ENCODE assay signal across 9 mouse cellular contexts in genomic region chr14:27430280-27430679, GRCm38 (mm10). TPM values are rescaled to one million over a fixed set of nuclear protein-coding genes. Genes with fewer than 3 reads are reported as not detected.
DNase-seq lines count a peak whose midpoint lies in the region; ATAC-seq and TF ChIP-seq lines count a peak whose summit lies in the region.
"Had no signal": no experiment of that assay in that cellular context is flagged by ENCODE, and none has a peak within 500 bp of the region (broad histone marks: within the 10 kb centered on the region; RNA-seq: fewer than 3 reads in every experiment).

No protein-coding gene starts in this region.

- no peak for TF ChIP-seq POLR2A in lung, adult 2 months (IDR thresholded peaks at IDR 0.05; ENCODE audit: borderline replicate concordance, extremely low read depth, low read depth, low read length)

- H3K27ac ChIP-seq in forebrain, embryonic 10.5 days, result no peak overlapping the region
- H3K27ac ChIP-seq in forebrain, embryonic 11.5 days (ENCODE audit: low read depth, low read length), result no peak overlapping the region
- no peak overlapping the region for H3K27ac ChIP-seq in lung, postnatal 0 days (ENCODE audit: low read length)
- H3K27ac ChIP-seq in limb, embryonic 11.5 days (replicated peaks; ENCODE audit: low read depth, low read length), result no peak overlapping the region
- no peak overlapping the region for H3K27ac ChIP-seq in neural tube, embryonic 12.5 days

- no peak for TF ChIP-seq EP300 in lung, postnatal 0 days (IDR thresholded peaks at IDR 0.05)

- no peak overlapping the region for H3K4me2 ChIP-seq in forebrain, embryonic 11.5 days (ENCODE audit: low read depth, low read length, severe bottlenecking)
- H3K4me2 ChIP-seq in lung, postnatal 0 days (replicated peaks; ENCODE audit: low read depth, low read length), result peak overlapping the region; percentile 92; the same call in 1 of the 2 replicates
- peak overlapping the region; percentile 87; the same call in 1 of the 2 replicates for H3K4me2 ChIP-seq in limb, embryonic 11.5 days (ENCODE audit: low read depth, severe bottlenecking)
- H3K4me2 ChIP-seq in neural tube, embryonic 12.5 days (replicated peaks), result peak overlapping the region; percentile 73

- H3K36me3 ChIP-seq in forebrain, embryonic 10.5 days (replicated peaks), result peaks cover 51% of the 10 kb centered on the region
- H3K36me3 ChIP-seq in forebrain, embryonic 11.5 days (ENCODE audit: control insufficient read depth, insufficient read depth, low read length), result no peaks in the 10 kb centered on the region; the same call in 1 of the 2 replicates
- H3K36me3 ChIP-seq in lung, postnatal 0 days (ENCODE audit: insufficient read depth, low read length), result no peaks in the 10 kb centered on the region
- no peaks in the 10 kb centered on the region; the same call in 1 of the 2 replicates for H3K36me3 ChIP-seq in limb, embryonic 11.5 days (ENCODE audit: control insufficient read depth, insufficient read depth, low read length)
- H3K36me3 ChIP-seq in neural tube, embryonic 12.5 days, result peaks cover 17% of the 10 kb centered on the region

- TF ChIP-seq CTCF in lung, postnatal 0 days (IDR thresholded peaks at IDR 0.05), result no peak
- no peak for TF ChIP-seq CTCF in lung, adult 2 months (IDR thresholded peaks at IDR 0.05; ENCODE audit: insufficient read depth, low read length)

- peaks cover 28% of the 10 kb centered on the region for H3K9me3 ChIP-seq in forebrain, embryonic 10.5 days
- peaks cover 8% of the 10 kb centered on the region for H3K9me3 ChIP-seq in forebrain, embryonic 11.5 days (ENCODE audit: control insufficient read depth, low read length)
- no peaks in the 10 kb centered on the region for H3K9me3 ChIP-seq in lung, postnatal 0 days (ENCODE audit: low read length)
- H3K9me3 ChIP-seq in limb, embryonic 11.5 days (ENCODE audit: control insufficient read depth, low read length), result no peaks in the 10 kb centered on the region; the same call in 1 of the 2 replicates
- H3K9me3 ChIP-seq in neural tube, embryonic 12.5 days, result peaks cover 12% of the 10 kb centered on the region

- no peak for DNase-seq in forebrain, embryonic 10.5 days (ENCODE audit: extremely low spot score, low spot score)
- DNase-seq in forebrain, embryonic 11.5 days (ENCODE audit: low spot score), result no peak
- no peak for DNase-seq in lung, postnatal 0 days (ENCODE audit: low spot score)
- no peak for DNase-seq in lung, adult 2 months
- no peak for DNase-seq in limb, embryonic 11.5 days (ENCODE audit: low spot score)
- no peak for DNase-seq in ovary, adult 18-20 months (ENCODE audit: low spot score)
- DNase-seq in thymus, postnatal 36 days, result no peak
- DNase-seq: cerebellum, adult 9-11 months had no signal

- H3K4me1 ChIP-seq in forebrain, embryonic 10.5 days, result peaks cover 18% of the 10 kb centered on the region
- no peaks in the 10 kb centered on the region for H3K4me1 ChIP-seq in forebrain, embryonic 11.5 days (replicated peaks; ENCODE audit: control insufficient read depth, insufficient read depth, low read length)
- H3K4me1 ChIP-seq in lung, postnatal 0 days (ENCODE audit: insufficient read depth, low read depth, low read length), result no peaks in the 10 kb centered on the region
- peaks cover 2% of the 10 kb centered on the region for H3K4me1 ChIP-seq in lung, adult 2 months (ENCODE audit: control insufficient read depth, insufficient read depth, low read length)
- H3K4me1 ChIP-seq in limb, embryonic 11.5 days (ENCODE audit: control insufficient read depth, insufficient read depth, low read length), result no peaks in the 10 kb centered on the region
- H3K4me1 ChIP-seq in neural tube, embryonic 12.5 days, result 0 out of 2 replicates have a peak, but pooled peaks cover 3% of the 10 kb centered on the region

- H3K4me3 ChIP-seq in forebrain, embryonic 10.5 days, result peak overlapping the region; percentile 73; the same call in 1 of the 2 replicates
- H3K4me3 ChIP-seq in forebrain, embryonic 11.5 days (ENCODE audit: low read depth, low read length), result no peak overlapping the region
- no peak overlapping the region for H3K4me3 ChIP-seq in lung, postnatal 0 days (ENCODE audit: low read depth, low read length)
- no peak overlapping the region for H3K4me3 ChIP-seq in lung, adult 2 months (replicated peaks; ENCODE audit: extremely low read depth, low read depth, low read length)
- no peak overlapping the region for H3K4me3 ChIP-seq in limb, embryonic 11.5 days (ENCODE audit: low read depth, low read length)
- no peak overlapping the region for H3K4me3 ChIP-seq in neural tube, embryonic 12.5 days

- ATAC-seq in forebrain, embryonic 11.5 days (replicated peaks; ENCODE audit: low FRiP score), result no peak
- ATAC-seq in lung, postnatal 0 days, result no peak
- no peak for ATAC-seq in limb, embryonic 11.5 days (ENCODE audit: insufficient number of reproducible peaks, low FRiP score, low TSS enrichment, low read depth)
- ATAC-seq in neural tube, embryonic 12.5 days (ENCODE audit: low FRiP score, low read depth), result no peak

- H3K27me3 ChIP-seq in forebrain, embryonic 10.5 days (ENCODE audit: poor library complexity, severe bottlenecking), result peaks cover 15% of the 10 kb centered on the region
- H3K27me3 ChIP-seq in forebrain, embryonic 11.5 days (ENCODE audit: control insufficient read depth, insufficient read depth, low read length), result no peaks in the 10 kb centered on the region; the same call in 1 of the 2 replicates
- no peaks in the 10 kb centered on the region for H3K27me3 ChIP-seq in lung, postnatal 0 days (replicated peaks; ENCODE audit: insufficient read depth, low read length)
- no peaks in the 10 kb centered on the region for H3K27me3 ChIP-seq in limb, embryonic 11.5 days (ENCODE audit: control insufficient read depth, insufficient read depth, low read length)
- H3K27me3 ChIP-seq in neural tube, embryonic 12.5 days (replicated peaks), result no peaks in the 10 kb centered on the region

- H3K9ac ChIP-seq in forebrain, embryonic 11.5 days (ENCODE audit: low read length), result no peak overlapping the region
- H3K9ac ChIP-seq in lung, postnatal 0 days (replicated peaks; ENCODE audit: low read depth), result no peak overlapping the region
- H3K9ac ChIP-seq in limb, embryonic 11.5 days (ENCODE audit: low read length), result no peak overlapping the region
- H3K9ac ChIP-seq in neural tube, embryonic 12.5 days, result no peak overlapping the region

- WGBS in forebrain, embryonic 10.5 days, result 96% methylated on average over 4 of the region's 4 CpGs
- WGBS in forebrain, embryonic 11.5 days, result 93% methylated on average over 4 of the region's 4 CpGs
- whole genome bisulfite sequencing in lung, postnatal 0 days, result 81% methylated on average over 4 of the region's 4 CpGs
- WGBS in lung, adult 2 months, result 77% methylated on average over 4 of the region's 4 CpGs
- WGBS in limb, embryonic 11.5 days, result 95% methylated on average over 4 of the region's 4 CpGs
- WGBS in neural tube, embryonic 12.5 days, result 91% methylated on average over 4 of the region's 4 CpGs

RNA-seq across cellular contexts. Expression of gene Fam208a, which starts 1.6 kb away (rescaled TPM):
- polyA plus RNA-seq in forebrain, embryonic 10.5 days (2016; fragmentation: Nextera tagmentation; extraction: Ambion mirVana), result 11.7 and 13.0 TPM in 2 replicates
- 13.5 and 17.4 TPM in 2 replicates for polyA plus RNA-seq in forebrain, embryonic 11.5 days (2014; fragmentation: Nextera tagmentation; extraction: Ambion mirVana)
- 11.8 and 15.0 TPM in 2 replicates for polyA plus RNA-seq in lung, postnatal 0 days (2015; fragmentation: Nextera tagmentation; extraction: Ambion mirVana)
- 5.4 and 10.1 TPM in 2 replicates for polyA plus RNA-seq in lung, adult 2 months (2012; rRNA removed)
- 11.7 and 15.2 TPM in 2 replicates for polyA plus RNA-seq in limb, embryonic 11.5 days (2014; fragmentation: Nextera tagmentation; extraction: Ambion mirVana)
- polyA plus RNA-seq in neural tube, embryonic 12.5 days (2016; fragmentation: Nextera tagmentation; extraction: Ambion mirVana), result 20.1 and 21.3 TPM in 2 replicates
